Mouse (Mus musculus) c-Kit-positive CD71-positive TER-119-positive erythroid progenitor cells, embryonic 14.5 days (primary cell): ENCODE results near the gene Cdrt4.

ENCODE experiments used
- DNase-seq: peaks from one replicate; pipeline ENCODE4 v3.0.0-alpha.2; 2013; ENCODE audit warnings: low spot score

The Cdrt4 gene

DNA sequence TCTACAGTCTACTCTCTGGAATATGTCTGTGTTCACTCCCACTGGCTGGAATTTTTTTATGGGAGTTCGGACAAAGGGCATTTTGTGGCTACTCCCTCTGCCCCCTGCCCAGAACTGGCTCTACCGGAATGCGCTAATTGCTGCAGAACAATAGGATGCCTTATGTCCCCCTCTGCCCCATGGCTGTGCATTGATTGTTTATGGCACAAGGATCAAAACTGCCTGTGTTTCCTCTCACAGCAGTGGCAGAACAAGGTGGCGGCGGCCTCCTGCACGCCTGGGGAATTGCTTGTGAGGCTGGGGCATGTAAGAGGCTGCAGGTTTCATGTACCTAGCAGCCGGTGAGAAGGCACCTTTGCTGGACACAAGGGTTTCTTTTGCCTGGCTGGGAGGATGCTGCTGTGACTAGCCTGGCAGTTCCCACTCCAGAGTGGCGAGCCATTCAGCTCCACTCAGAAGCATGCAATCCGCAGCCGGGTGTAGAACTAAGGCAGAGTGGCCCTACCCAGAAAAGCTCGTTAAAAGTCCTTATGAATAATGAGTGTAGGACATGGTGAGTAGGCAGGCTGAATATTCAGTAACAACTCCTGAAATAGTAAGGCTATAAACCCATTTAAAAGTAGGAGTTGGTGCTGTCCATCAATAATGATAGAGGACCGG lies 89.1 kb downstream of the Cdrt4 start:
- no peak for DNase-seq
